Mouse (Mus musculus) ES-Bruce4 (cell line): Measurements from ENCODE around the gene Gpr157. TPM values are rescaled to one million over a fixed set of nuclear protein-coding genes. Genes with fewer than 3 reads are reported as not detected.

ENCODE experiments used
- H3K27ac ChIP-seq: 2 replicates; pipeline ENCODE4 v1.5.1; 2012; ENCODE audit warnings: low read length, inconsistent platforms; ENCODE audit not compliant: insufficient read depth
- H3K27me3 ChIP-seq: 2 replicates; pipeline ENCODE4 v1.6.1; 2012; ENCODE audit warnings: mild to moderate bottlenecking, low read length, inconsistent platforms; ENCODE audit not compliant: control insufficient read depth, poor library complexity, insufficient read depth, severe bottlenecking
- H3K36me3 ChIP-seq: 2 replicates; pipeline ENCODE4 v1.6.1; 2012; ENCODE audit warnings: inconsistent platforms, mild to moderate bottlenecking, low read length, moderate library complexity; ENCODE audit not compliant: control insufficient read depth, poor library complexity, insufficient read depth, severe bottlenecking
- H3K4me1 ChIP-seq: one replicate; pipeline ENCODE4 v1.8.1; 2011; ENCODE audit warnings: low read length; ENCODE audit not compliant: control insufficient read depth, insufficient read depth
- H3K4me3 ChIP-seq: 2 replicates; pipeline ENCODE4 v1.5.1; 2011; ENCODE audit warnings: low read depth, mild to moderate bottlenecking, low read length
- H3K9ac ChIP-seq: 2 replicates; pipeline ENCODE4 v1.6.1; 2012; ENCODE audit warnings: low read depth, mild to moderate bottlenecking, inconsistent platforms; ENCODE audit not compliant: poor library complexity, severe bottlenecking
- H3K9me3 ChIP-seq: replicated peaks from 2 replicates; pipeline ENCODE4 v1.6.1; 2012; ENCODE audit warnings: mild to moderate bottlenecking, low read length, inconsistent platforms; ENCODE audit not compliant: control insufficient read depth, poor library complexity, insufficient read depth, severe bottlenecking
- CTCF ChIP-seq: IDR thresholded peaks from one replicate; pipeline ENCODE4 v1.8.1; 2011; ENCODE audit warnings: low read depth, low read length
- EP300 ChIP-seq: IDR thresholded peaks from 2 replicates; pipeline ENCODE4 v1.6.1; 2011; ENCODE audit warnings: low read depth, low read length; ENCODE audit not compliant: insufficient read depth
- POLR2A ChIP-seq: IDR thresholded peaks from one replicate; pipeline ENCODE4 v1.8.1; 2011; ENCODE audit warnings: low read length; ENCODE audit not compliant: insufficient read depth
- polyA plus RNA-seq: library from polyadenylated mRNA; stranded (reverse); fragments of >200 nt; gene quantifications from 2 replicates; pipeline ENCODE4 v1.2.4, GENCODE M21; 2011; ENCODE audit warnings: low read depth; ENCODE audit not compliant: missing spikeins, insufficient read depth, insufficient read length

The Gpr157 gene
- polyA plus RNA-seq, 1 experiment, result 2.2 TPM

GRCm38 (mm10) chr4:150078646-150079045 lies 8.5 kb upstream of the Gpr157 start:
- no peaks in the 10 kb centered on the region for H3K9me3 ChIP-seq
- no peaks in the 10 kb centered on the region for H3K36me3 ChIP-seq
- no peak overlapping the region for H3K4me3 ChIP-seq
- H3K27ac ChIP-seq, result no peak overlapping the region
- H3K4me1 ChIP-seq, result peaks cover 4% of the 10 kb centered on the region
- no peak overlapping the region for H3K9ac ChIP-seq
- H3K27me3 ChIP-seq, result no peaks in the 10 kb centered on the region
- TF ChIP-seq POLR2A (no peak), CTCF (no peak), EP300 (no peak)

GRCm38 (mm10) chr4:150079244-150079643 lies 7.9 kb upstream of the Gpr157 start:
- no peaks in the 10 kb centered on the region for H3K9me3 ChIP-seq
- H3K27ac ChIP-seq, result no peak overlapping the region
- no peaks in the 10 kb centered on the region for H3K27me3 ChIP-seq
- peaks cover 4% of the 10 kb centered on the region for H3K4me1 ChIP-seq
- no peak for TF ChIP-seq EP300
- TF ChIP-seq CTCF, result no peak
- no peak for TF ChIP-seq POLR2A
- no peaks in the 10 kb centered on the region for H3K36me3 ChIP-seq
- no peak overlapping the region for H3K9ac ChIP-seq
- no peak overlapping the region for H3K4me3 ChIP-seq

GRCm38 (mm10) chr4:150080330-150080967 lies 6.7 kb upstream of the Gpr157 start:
- no peak for TF ChIP-seq POLR2A
- TF ChIP-seq CTCF, result no peak
- H3K4me1 ChIP-seq, result peaks cover 4% of the 10 kb centered on the region
- H3K9me3 ChIP-seq, result no peaks in the 10 kb centered on the region
- H3K27me3 ChIP-seq, result no peaks in the 10 kb centered on the region
- H3K27ac ChIP-seq, result no peak overlapping the region
- H3K36me3 ChIP-seq, result no peaks in the 10 kb centered on the region
- H3K9ac ChIP-seq, result no peak overlapping the region
- no peak overlapping the region for H3K4me3 ChIP-seq

GRCm38 (mm10) chr4:150085366-150085765 lies 1.8 kb upstream of the Gpr157 start:
- peak; percentile 70 for TF ChIP-seq CTCF
- TF ChIP-seq POLR2A, result no peak
- Histone ChIP-seq H3K27me3 (no peaks in the 10 kb centered on the region), H3K36me3 (no peaks in the 10 kb centered on the region), H3K9ac (no peak overlapping the region), H3K4me1 (no peaks in the 10 kb centered on the region), H3K9me3 (no peaks in the 10 kb centered on the region), H3K4me3 (no peak overlapping the region), H3K27ac (no peak overlapping the region)

GRCm38 (mm10) chr4:150086841-150087160 lies 364 bp upstream of the Gpr157 start:
- H3K4me3 ChIP-seq, result peak overlapping the region; percentile 21
- no peaks in the 10 kb centered on the region for H3K36me3 ChIP-seq
- no peaks in the 10 kb centered on the region for H3K27me3 ChIP-seq
- no peak overlapping the region for H3K27ac ChIP-seq
- TF ChIP-seq POLR2A, result no peak
- TF ChIP-seq EP300, result no peak
- TF ChIP-seq CTCF, result no peak
- H3K9me3 ChIP-seq, result no peaks in the 10 kb centered on the region
- no peak overlapping the region for H3K9ac ChIP-seq
- H3K4me1 ChIP-seq, result no peaks in the 10 kb centered on the region

- Histone ChIP-seq H3K27me3 (no peaks in the 10 kb centered on the region), H3K36me3 (no peaks in the 10 kb centered on the region), H3K4me1 (no peaks in the 10 kb centered on the region), H3K4me3 (peak overlapping the region; percentile 59), H3K9ac (peak overlapping the region; percentile 7), H3K9me3 (no peaks in the 10 kb centered on the region), H3K27ac (no peak overlapping the region)
- no peak for TF ChIP-seq CTCF
- TF ChIP-seq EP300, result no peak
- no peak for TF ChIP-seq POLR2A
Observed at GRCm38 (mm10) chr4:150087890-150088530, 845 bp downstream of the Gpr157 start.
